Mouse (Mus musculus) gastrocnemius, adult 2 months (tissue): Measurements from ENCODE around the gene Mocs1. TPM values are rescaled to one million over a fixed set of nuclear protein-coding genes. Genes with fewer than 3 reads are reported as not detected.

Experiments
- DNase-seq: peaks from one replicate; pipeline ENCODE4 v3.0.0; 2022
- H3K27ac ChIP-seq: fragments of 200-600 bp; 2 replicates; pipeline ENCODE4 v1.8.1; 2022; ENCODE audit warnings: mild to moderate bottlenecking
- H3K4me3 ChIP-seq: fragments of 200-600 bp; 2 replicates; pipeline ENCODE4 v1.8.1; 2022; ENCODE audit warnings: mild to moderate bottlenecking, moderate library complexity
- CTCF ChIP-seq: fragments of 200-600 bp; IDR thresholded peaks from 2 replicates; pipeline ENCODE4 v1.8.1; 2022; ENCODE audit warnings: antibody characterized with exemption, mild to moderate bottlenecking, moderate library complexity
- intact Hi-C: fragments of 180-260 bp; cut with DNase I; formaldehyde crosslinking; loops from one replicate; pipeline ENCODE4 v1.15.1; 2025
- total RNA-seq, 2 experiments: library from RNA; stranded (reverse); gene quantifications; 2 replicates each; pipeline ENCODE4 v1.2.3; 2021

Mocs1 gene
- total RNA-seq, 2 experiments from 2014 or later: 18.5 to 19.4 TPM

- intact Hi-C loops: loop anchor here (5.0 to 10.0 kb wide), 2 partner anchors 97 to 150 kb away; partner anchors contain the start of genes Daam2 and Kif6
- no peak for TF ChIP-seq CTCF
- Histone ChIP-seq H3K4me3 (no peak overlapping the region), H3K27ac (no peak overlapping the region)
- DNase-seq: no peak
Observed at GRCm38 (mm10) chr17:49464884-49465283, 36.7 kb downstream of the Mocs1 start.

GRCm38 (mm10) chr17:49468223-49468622 lies 40.1 kb downstream of the Mocs1 start:
- TF ChIP-seq CTCF: no peak; the same call in 1 of the 2 replicates
- Histone ChIP-seq H3K27ac (no peak overlapping the region), H3K4me3 (no peak overlapping the region)
- peak; percentile 82 for DNase-seq
- intact Hi-C loops: loop anchor here (1.0 to 10.0 kb wide), 4 partner anchors 94 to 431 kb away; partner anchors contain the start of genes Daam2 and Kif6

- no peak for TF ChIP-seq CTCF
- Histone ChIP-seq H3K27ac (0 out of 2 replicates have a peak overlapping the region, but pooled peaks have one; percentile 58), H3K4me3 (no peak overlapping the region)
- peak; percentile 44 for DNase-seq
- intact Hi-C loops: no loop called here
Observed at GRCm38 (mm10) chr17:49472626-49473025, 44.5 kb downstream of the Mocs1 start.

- no peak for TF ChIP-seq CTCF
- Histone ChIP-seq H3K27ac (peak overlapping the region; percentile 8; the same call in 1 of the 2 replicates), H3K4me3 (no peak overlapping the region)
- intact Hi-C loops: no loop called here
- DNase-seq: no peak
Observed at GRCm38 (mm10) chr17:49474051-49474450, 45.9 kb downstream of the Mocs1 start.

GRCm38 (mm10) chr17:49475174-49475573 lies 47.0 kb downstream of the Mocs1 start:
- no peak overlapping the region for H3K4me3 ChIP-seq
- H3K27ac ChIP-seq: no peak overlapping the region
- no peak for DNase-seq
- intact Hi-C loops: loop anchor here (5.0 kb wide), 1 partner anchor 47 kb away; no protein-coding TSS in a partner anchor
- TF ChIP-seq CTCF: no peak

- H3K27ac ChIP-seq: no peak overlapping the region
- DNase-seq: no peak
- H3K4me3 ChIP-seq: no peak overlapping the region
- no peak for TF ChIP-seq CTCF
- intact Hi-C loops: loop anchor here (5.0 kb wide), 1 partner anchor 45 kb away; no protein-coding TSS in a partner anchor
Observed at GRCm38 (mm10) chr17:49477370-49477769, 49.2 kb downstream of the Mocs1 start.

- TF ChIP-seq CTCF: no peak
- intact Hi-C loops: no loop called here
- no peak overlapping the region for H3K27ac ChIP-seq
Observed at GRCm38 (mm10) chr17:49481876-49482275, 53.7 kb downstream of the Mocs1 start.

GRCm38 (mm10) chr17:49484435-49484834 lies 56.3 kb downstream of the Mocs1 start:
- no peak for DNase-seq
- Histone ChIP-seq H3K27ac (no peak overlapping the region), H3K4me3 (no peak overlapping the region)
- intact Hi-C loops: no loop called here
- TF ChIP-seq CTCF: no peak

More at GRCm38 (mm10) chr17:49481876-49482275, 53.7 kb downstream of the Mocs1 start:
- H3K4me3 ChIP-seq: no peak overlapping the region
- no peak for DNase-seq

GRCm38 (mm10) chr17:49489098-49489497 lies 60.9 kb downstream of the Mocs1 start:
- intact Hi-C loops: no loop called here
- no peak overlapping the region for H3K4me3 ChIP-seq
- DNase-seq: peak; percentile 74
- TF ChIP-seq CTCF: no peak
- peak overlapping the region; percentile 57 for H3K27ac ChIP-seq

- intact Hi-C loops: no loop called here
Observed at GRCm38 (mm10) chr17:49493276-49493675, 65.1 kb downstream of the Mocs1 start.

GRCm38 (mm10) chr17:49498169-49498568 lies 70.0 kb downstream of the Mocs1 start:
- DNase-seq: no peak
- H3K27ac ChIP-seq: no peak overlapping the region
- TF ChIP-seq CTCF: no peak
- intact Hi-C loops: no loop called here
- H3K4me3 ChIP-seq: no peak overlapping the region

More at GRCm38 (mm10) chr17:49493276-49493675, 65.1 kb downstream of the Mocs1 start:
- Histone ChIP-seq H3K4me3 (no peak overlapping the region), H3K27ac (no peak overlapping the region)
- TF ChIP-seq CTCF: no peak
- DNase-seq: no peak

- Histone ChIP-seq H3K27ac (no peak overlapping the region), H3K4me3 (no peak overlapping the region)
- TF ChIP-seq CTCF: no peak
- intact Hi-C loops: no loop called here
- no peak for DNase-seq
Observed at GRCm38 (mm10) chr17:49499635-49500034, 71.5 kb downstream of the Mocs1 start.

- intact Hi-C loops: no loop called here
- TF ChIP-seq CTCF: no peak
- DNase-seq: no peak
- no peak overlapping the region for H3K4me3 ChIP-seq
- no peak overlapping the region for H3K27ac ChIP-seq
Observed at GRCm38 (mm10) chr17:49500234-49500633, 72.1 kb downstream of the Mocs1 start.

GRCm38 (mm10) chr17:49503246-49503900 lies 75.2 kb downstream of the Mocs1 start:
- DNase-seq: no peak
- Histone ChIP-seq H3K4me3 (no peak overlapping the region), H3K27ac (peak overlapping the region; percentile 43; the same call in 1 of the 2 replicates)
- TF ChIP-seq CTCF: no peak
- intact Hi-C loops: no loop called here

Other genes starting within 250 kb of the Mocs1 start
- gene Daam2, start 136.0 kb downstream of the Mocs1 start, total RNA-seq: 1 to 10 TPM; 3.0 to 6.0 TPM
- gene Kif6, start 186.8 kb downstream of the Mocs1 start, total RNA-seq: not detected